Mouse (Mus musculus) heart, embryonic 16.5 days (tissue): ENCODE measurements around the gene Fbxo45. TPM values are rescaled to one million over a fixed set of nuclear protein-coding genes. Genes with fewer than 3 reads are reported as not detected.

ENCODE experiments used
- microRNA counts: library from miRNA; unstranded; fragments of <30 nt; microRNA quantifications from one replicate; lab custom pipeline; 2016
- microRNA-seq: library from miRNA; unstranded; fragments of <30 nt; microRNA quantifications from one replicate; pipeline ENCODE4, GENCODE M21; 2017
- polyA plus RNA-seq: library from polyadenylated mRNA; unstranded; fragments of >200 nt; fragmentation: Nextera tagmentation; extraction: Ambion mirVana; gene quantifications from 2 replicates; pipeline ENCODE4 v1.2.1, GENCODE M21; 2015

Gene Fbxo45
- polyA plus RNA-seq, 1 experiment from 2014 or later = 3.7 TPM

MicroRNAs within 50 kb of the gene (microRNA counts, 519-probe panel; counts per million panel counts)
- 2,239 counts per million, percentile 39 among the panel's probes with 10 or more counts for microRNA mmu-miR-1946a (lab: Ali Mortazavi, UCI)

Small RNAs within 50 kb of the gene (microRNA-seq; reads per million reads assigned to microRNA genes)
- gene Mir1946a = not detected

Other genes starting within 250 kb of the Fbxo45 start
- gene Senp5, start 243.9 kb downstream of the Fbxo45 start, polyA plus RNA-seq = 10.0 TPM in 2 replicates
- 23.9 and 26.5 TPM in 2 replicates for gene Pak2, start 167.8 kb downstream of the Fbxo45 start, polyA plus RNA-seq
- gene Pigx, start 147.4 kb downstream of the Fbxo45 start, polyA plus RNA-seq = 63.6 and 73.0 TPM in 2 replicates
- 21.7 and 26.3 TPM in 2 replicates for gene Cep19, start 147.4 kb downstream of the Fbxo45 start, polyA plus RNA-seq
- gene Nrros, start 81.6 kb downstream of the Fbxo45 start, polyA plus RNA-seq = 18.1 and 20.5 TPM in 2 replicates
- gene Bex6, start 67.3 kb downstream of the Fbxo45 start, polyA plus RNA-seq = 0.47 and 1.1 TPM in 2 replicates
- 11.6 and 11.9 TPM in 2 replicates for gene Wdr53, start 69 bp upstream of the Fbxo45 start, polyA plus RNA-seq
- gene Smco1, start 24.3 kb upstream of the Fbxo45 start, polyA plus RNA-seq = 0.16 TPM in 1 of 2 replicates, not detected in the other
- 17.3 and 19.3 TPM in 2 replicates for gene Rnf168, start 30.3 kb upstream of the Fbxo45 start, polyA plus RNA-seq
- 17.8 and 18.1 TPM in 2 replicates for gene Ubxn7, start 85.1 kb upstream of the Fbxo45 start, polyA plus RNA-seq
- not detected in 2 replicates for gene Tm4sf19, start 153.3 kb upstream of the Fbxo45 start, polyA plus RNA-seq
- 21.3 and 22.8 TPM in 2 replicates for gene Tctex1d2, start 172.5 kb upstream of the Fbxo45 start, polyA plus RNA-seq
- 38.8 and 42.3 TPM in 2 replicates for gene Pcyt1a, start 183.8 kb upstream of the Fbxo45 start, polyA plus RNA-seq
- 0.59 and 2.4 TPM in 2 replicates for gene Slc51a, start 240.7 kb upstream of the Fbxo45 start, polyA plus RNA-seq
- not detected in 2 replicates for gene Zdhhc19, start 249.1 kb upstream of the Fbxo45 start, polyA plus RNA-seq